ENCODE assay signal across 10 mouse cellular contexts in genomic region chr1:162879595-162880369, GRCm38 (mm10). TPM values are rescaled to one million over a fixed set of nuclear protein-coding genes. Genes with fewer than 3 reads are reported as not detected.
DNase-seq lines count a peak whose midpoint lies in the region; ATAC-seq and TF ChIP-seq lines count a peak whose summit lies in the region.
"Had no signal": no experiment of that assay in that cellular context is flagged by ENCODE, and none has a peak within 500 bp of the region (broad histone marks: within the 10 kb centered on the region; RNA-seq: fewer than 3 reads in every experiment).

No protein-coding gene starts in this region.

- H3K4me1 ChIP-seq in liver, embryonic 14.5 days (replicated peaks; ENCODE audit: control insufficient read depth in 2 of 2, insufficient read depth in 2 of 2, low read length in 1 of 2): no peaks in the 10 kb centered on the region; a peak in 1 of 4 replicates
- H3K4me1 ChIP-seq: neural tube, embryonic 13.5 days had no signal

- no peaks in the 10 kb centered on the region for H3K9me3 ChIP-seq in liver, embryonic 14.5 days (ENCODE audit: control insufficient read depth, low read length)
- H3K9me3 ChIP-seq: neural tube, embryonic 13.5 days had no signal

- peak; percentile 65 for DNase-seq in CD4-positive, CD25-positive, alpha-beta regulatory T cell, adult 2 months (ENCODE audit: low read depth, low spot score)
- DNase-seq in ovary, postnatal 14 days (ENCODE audit: low spot score): peak; percentile 40
- no peak for DNase-seq in ovary, postnatal 10 days (ENCODE audit: low spot score)
- peak; percentile 49 to 67 for DNase-seq in cerebellum, postnatal 14 days
- DNase-seq in heart, postnatal 25 days (ENCODE audit: low spot score): peak; percentile 24
- DNase-seq in liver, embryonic 14.5 days (ENCODE audit: low read depth in 3 of 3, low spot score in 3 of 3): no peak
- peak; percentile 22 for DNase-seq in spleen, postnatal 36 days (ENCODE audit: low spot score in 2 of 2)

- no peak for ATAC-seq in CD4-positive, CD25-positive, alpha-beta regulatory T cell, adult 4 months
- peak; percentile 35; the same call in 1 of the 2 replicates for ATAC-seq in liver, embryonic 14.5 days (ENCODE audit: insufficient read depth)

- H3K4me3 ChIP-seq in liver, embryonic 14.5 days (ENCODE audit: insufficient read depth in 1 of 2, low read depth in 2 of 2, low read length in 2 of 2): no peak overlapping the region
- H3K4me3 ChIP-seq: neural tube, embryonic 13.5 days had no signal

- no peaks in the 10 kb centered on the region for H3K27me3 ChIP-seq in liver, embryonic 14.5 days (ENCODE audit: control insufficient read depth, insufficient read depth, low read length)
- H3K27me3 ChIP-seq: neural tube, embryonic 13.5 days had no signal

- no peak overlapping the region for H3K27ac ChIP-seq in liver, embryonic 14.5 days
- H3K27ac ChIP-seq: neural tube, embryonic 13.5 days had no signal

- H3K36me3 ChIP-seq in liver, embryonic 14.5 days (replicated peaks; ENCODE audit: control insufficient read depth, insufficient read depth, low read depth): no peaks in the 10 kb centered on the region
- H3K36me3 ChIP-seq: neural tube, embryonic 13.5 days had no signal

- intact Hi-C loops in heart, postnatal 25 days (cut with DNase I): loop anchor here (5.0 kb wide), 1 partner anchor 62 kb away; no protein-coding TSS in a partner anchor

- WGBS in liver, embryonic 14.5 days (ENCODE audit: insufficient replicate concordance): 32% methylated on average over 11 of the region's 11 CpGs

- TF ChIP-seq EP300 in liver, embryonic 14.5 days (IDR thresholded peaks at IDR 0.05; ENCODE audit: low read depth): no peak

- no peak overlapping the region for H3K4me2 ChIP-seq in liver, embryonic 14.5 days (ENCODE audit: low read depth)
- H3K4me2 ChIP-seq: neural tube, embryonic 13.5 days had no signal

- peak; percentile 75 for TF ChIP-seq CTCF in liver, embryonic 14.5 days (IDR thresholded peaks at IDR 0.05; ENCODE audit: low read depth)

- no peak overlapping the region for H3K9ac ChIP-seq in liver, embryonic 14.5 days (replicated peaks)
- H3K9ac ChIP-seq: neural tube, embryonic 13.5 days had no signal

RNA-seq across cellular contexts. Expression of gene Fmo1, which starts 13.4 kb away (rescaled TPM):
- polyA plus RNA-seq in CD4-positive, CD25-positive, alpha-beta regulatory T cell, adult 4 months (2017; shearing (Covaris generic)): under 1 TPM; 0.22 to 0.72 TPM
- total RNA-seq in heart, postnatal 25 days (2021): 10 to 100 TPM; 36.9 to 40.7 TPM
- polyA plus RNA-seq in liver, embryonic 14.5 days (2012; rRNA removed): 11.4 and 13.7 TPM in 2 replicates
- polyA plus RNA-seq in liver, embryonic 14.5 days (2014; fragmentation: Nextera tagmentation; extraction: Ambion mirVana): 13.6 and 14.4 TPM in 2 replicates

RNA-seq across cellular contexts. Expression of gene Fmo2, which starts 18.7 kb away (rescaled TPM):
- not detected for polyA plus RNA-seq in CD4-positive, CD25-positive, alpha-beta regulatory T cell, adult 4 months (2017; shearing (Covaris generic))
- 10 to 100 TPM; 27.4 to 29.5 TPM for total RNA-seq in heart, postnatal 25 days (2021)
- polyA plus RNA-seq in liver, embryonic 14.5 days (2012; rRNA removed): 0.02 and 0.08 TPM in 2 replicates
- polyA plus RNA-seq in liver, embryonic 14.5 days (2014; fragmentation: Nextera tagmentation; extraction: Ambion mirVana): 0.27 TPM in 1 of 2 replicates, not detected in the other

RNA-seq across cellular contexts. Expression of gene Fmo6, which starts 57.5 kb away (rescaled TPM):
- polyA plus RNA-seq in CD4-positive, CD25-positive, alpha-beta regulatory T cell, adult 4 months (2017; shearing (Covaris generic)): not detected
- not detected for total RNA-seq in heart, postnatal 25 days (2021)
- polyA plus RNA-seq in liver, embryonic 14.5 days (2012; rRNA removed): not detected in 2 replicates
- polyA plus RNA-seq in liver, embryonic 14.5 days (2014; fragmentation: Nextera tagmentation; extraction: Ambion mirVana): not detected in 2 replicates
- polyA plus RNA-seq: heart, embryonic 14.5 days; neural tube, embryonic 13.5 days had no signal

Comparison
In these comparisons a context has a peak if more than half of its experiments do, and no peak if none do; other contexts are left out.
1. DNase-seq: peak in CD4-positive, CD25-positive, alpha-beta regulatory T cell, adult 2 months (single experiment), ovary, postnatal 14 days (single experiment), cerebellum, postnatal 14 days (2 of 2), heart, postnatal 25 days (single experiment) and spleen, postnatal 36 days (2 of 2); none in ovary, postnatal 10 days (single experiment) and liver, embryonic 14.5 days (0 of 3).
2. RNA of gene Fmo1, which starts 13.4 kb away (polyA plus RNA-seq): 11.4 to 14.4 TPM in liver, embryonic 14.5 days; 0.22 to 0.72 TPM in CD4-positive, CD25-positive, alpha-beta regulatory T cell, adult 4 months; every median in the first group is over 4 times any median in the second.